Mouse (Mus musculus): ENCODE data around the gene Mesp1.

- TF ChIP-seq GATA1 (IDR thresholded peaks at IDR 0.05; ENCODE audit: low read length) (no peak), TAL1 (IDR thresholded peaks at IDR 0.05; ENCODE audit: low read length) (no peak)
Observed at GRCm38 (mm10) chr7:79835196-79835595, 41.6 kb upstream of the Mesp1 start.

All from erythroblast, embryonic 14.5 days (primary cell).